8 mouse cellular contexts compared by ENCODE assay signal in genomic region chr9:59487331-59487730, GRCm38 (mm10). TPM values are rescaled to one million over a fixed set of nuclear protein-coding genes. Genes with fewer than 3 reads are reported as not detected.
DNase-seq lines count a peak whose midpoint lies in the region; ATAC-seq and TF ChIP-seq lines count a peak whose summit lies in the region.

No protein-coding gene starts in this region.

- peaks cover 4% of the 10 kb centered on the region; the same call in 1 of the 2 replicates for H3K4me1 ChIP-seq in heart, postnatal 0 days (ENCODE audit: control insufficient read depth, insufficient read depth)
- peaks cover 14% of the 10 kb centered on the region for H3K4me1 ChIP-seq in forebrain, embryonic 16.5 days (replicated peaks; ENCODE audit: control insufficient read depth, insufficient read depth, low read length)
- H3K4me1 ChIP-seq in midbrain, embryonic 10.5 days = peaks cover 33% of the 10 kb centered on the region

- ATAC-seq in heart, postnatal 0 days (ENCODE audit: insufficient read depth, low read depth) = no peak
- no peak for ATAC-seq in forebrain, embryonic 16.5 days

- TF ChIP-seq EP300 in heart, postnatal 0 days (IDR thresholded peaks at IDR 0.05; ENCODE audit: low read depth) = no peak

- no peaks in the 10 kb centered on the region for H3K9me3 ChIP-seq in heart, postnatal 0 days (replicated peaks; ENCODE audit: control insufficient read depth, low read length)
- no peaks in the 10 kb centered on the region for H3K9me3 ChIP-seq in forebrain, embryonic 16.5 days (ENCODE audit: control insufficient read depth, low read length)
- H3K9me3 ChIP-seq in midbrain, embryonic 10.5 days (replicated peaks) = no peaks in the 10 kb centered on the region

- TF ChIP-seq CTCF in heart, postnatal 0 days (IDR thresholded peaks at IDR 0.05; ENCODE audit: low read depth) = no peak

- intact Hi-C loops in heart, postnatal 36 days (cut with DNase I) = loop anchor here (2.0 to 10.0 kb wide), 6 partner anchors 53 to 453 kb away; partner anchors contain the start of genes Bbs4, Neo1, Parp6 and Pkm

- H3K27me3 ChIP-seq in heart, postnatal 0 days (ENCODE audit: control insufficient read depth, insufficient read depth, low read length) = no peaks in the 10 kb centered on the region
- H3K27me3 ChIP-seq in forebrain, embryonic 16.5 days (replicated peaks; ENCODE audit: control insufficient read depth, insufficient read depth, low read length) = no peaks in the 10 kb centered on the region
- no peaks in the 10 kb centered on the region for H3K27me3 ChIP-seq in midbrain, embryonic 10.5 days (ENCODE audit: low read depth, poor library complexity, severe bottlenecking)

- H3K36me3 ChIP-seq in heart, postnatal 0 days (replicated peaks; ENCODE audit: control insufficient read depth, insufficient read depth, low read length) = no peaks in the 10 kb centered on the region
- no peaks in the 10 kb centered on the region for H3K36me3 ChIP-seq in forebrain, embryonic 16.5 days (ENCODE audit: control insufficient read depth, insufficient read depth)
- peaks cover 4% of the 10 kb centered on the region for H3K36me3 ChIP-seq in midbrain, embryonic 10.5 days

- peak overlapping the region; percentile 99 for H3K27ac ChIP-seq in heart, postnatal 0 days (ENCODE audit: low read depth)
- H3K27ac ChIP-seq in forebrain, embryonic 16.5 days (ENCODE audit: low read length) = peak overlapping the region; percentile 99
- H3K27ac ChIP-seq in midbrain, embryonic 10.5 days (replicated peaks) = peak overlapping the region; percentile 99

- DNase-seq in heart, postnatal 0 days (ENCODE audit: low spot score) = no peak
- no peak for DNase-seq in heart, postnatal 36 days
- DNase-seq in adipocyte (ENCODE audit: low spot score) = peak; percentile 27
- no peak for DNase-seq in midbrain, embryonic 10.5 days (ENCODE audit: low spot score)
- DNase-seq in gastrocnemius, postnatal 10 days = no peak
- no peak for DNase-seq in urinary bladder, postnatal 25 days (ENCODE audit: low spot score)
- DNase-seq in kidney, postnatal 14 days = no peak

- peak overlapping the region; percentile 88 for H3K4me3 ChIP-seq in heart, postnatal 0 days (ENCODE audit: low read depth, low read length)
- H3K4me3 ChIP-seq in forebrain, embryonic 16.5 days (replicated peaks; ENCODE audit: low read length) = peak overlapping the region; percentile 100
- H3K4me3 ChIP-seq in midbrain, embryonic 10.5 days = peak overlapping the region; percentile 100

- H3K9ac ChIP-seq in heart, postnatal 0 days (replicated peaks; ENCODE audit: low read depth, low read length) = peak overlapping the region; percentile 91; the same call in 1 of the 2 replicates
- peak overlapping the region; percentile 97 for H3K9ac ChIP-seq in forebrain, embryonic 16.5 days (replicated peaks; ENCODE audit: low read depth, low read length)

- H3K4me2 ChIP-seq in heart, postnatal 0 days (ENCODE audit: low read depth, low read length) = peak overlapping the region; percentile 80
- H3K4me2 ChIP-seq in forebrain, embryonic 16.5 days (ENCODE audit: low read length) = peak overlapping the region; percentile 55

RNA-seq across cellular contexts. Expression of gene Arih1, which starts 0.9 kb away (rescaled TPM):
- 31.9 and 70.4 TPM in 2 replicates for total RNA-seq in heart, postnatal 0 days (2014; rRNA removed; ENCODE audit: low replicate concordance)
- 7.8 and 7.9 TPM in 2 replicates for polyA plus RNA-seq in heart, postnatal 0 days (2015; fragmentation: Nextera tagmentation; extraction: Ambion mirVana)
- total RNA-seq in heart, postnatal 36 days (2021) = 10 to 100 TPM; 77.6 to 83.7 TPM
- 15.6 and 21.2 TPM in 2 replicates for polyA plus RNA-seq in forebrain, embryonic 16.5 days (2015; fragmentation: Nextera tagmentation; extraction: Ambion mirVana)
- polyA plus RNA-seq in midbrain, embryonic 10.5 days (2016; fragmentation: Nextera tagmentation; extraction: Ambion mirVana) = 14.1 and 14.4 TPM in 2 replicates
- 10 to 100 TPM; 79.2 to 92.0 TPM for total RNA-seq in gastrocnemius, postnatal 10 days (2021)

RNA-seq across cellular contexts. Expression of gene Hexa, which starts 52.0 kb away (rescaled TPM):
- 74.4 and 90.9 TPM in 2 replicates for total RNA-seq in heart, postnatal 0 days (2014; rRNA removed; ENCODE audit: low replicate concordance)
- 42.2 and 48.9 TPM in 2 replicates for polyA plus RNA-seq in heart, postnatal 0 days (2015; fragmentation: Nextera tagmentation; extraction: Ambion mirVana)
- total RNA-seq in heart, postnatal 36 days (2021) = 10 to 100 TPM; 43.9 to 47.0 TPM
- polyA plus RNA-seq in forebrain, embryonic 16.5 days (2015; fragmentation: Nextera tagmentation; extraction: Ambion mirVana) = 51.3 and 55.7 TPM in 2 replicates
- 50.4 and 51.2 TPM in 2 replicates for polyA plus RNA-seq in midbrain, embryonic 10.5 days (2016; fragmentation: Nextera tagmentation; extraction: Ambion mirVana)
- 10 to 100 TPM; 25.7 to 37.4 TPM for total RNA-seq in gastrocnemius, postnatal 10 days (2021)

RNA-seq across cellular contexts. Expression of gene Tmem202, which starts 52.3 kb away (rescaled TPM):
- not detected in 2 replicates for total RNA-seq in heart, postnatal 0 days (2014; rRNA removed; ENCODE audit: low replicate concordance)
- polyA plus RNA-seq in heart, postnatal 0 days (2015; fragmentation: Nextera tagmentation; extraction: Ambion mirVana) = 0.47 and 0.63 TPM in 2 replicates
- under 1 TPM; 0.28 to 0.57 TPM for total RNA-seq in heart, postnatal 36 days (2021)
- polyA plus RNA-seq in forebrain, embryonic 16.5 days (2015; fragmentation: Nextera tagmentation; extraction: Ambion mirVana) = 0.45 and 0.58 TPM in 2 replicates
- 0.09 and 0.12 TPM in 2 replicates for polyA plus RNA-seq in midbrain, embryonic 10.5 days (2016; fragmentation: Nextera tagmentation; extraction: Ambion mirVana)
- under 1 TPM; 0.56 to 0.63 TPM for total RNA-seq in gastrocnemius, postnatal 10 days (2021)
